Comparison of ENCODE assay signal across 19 mouse cellular contexts in the genomic region with DNA sequence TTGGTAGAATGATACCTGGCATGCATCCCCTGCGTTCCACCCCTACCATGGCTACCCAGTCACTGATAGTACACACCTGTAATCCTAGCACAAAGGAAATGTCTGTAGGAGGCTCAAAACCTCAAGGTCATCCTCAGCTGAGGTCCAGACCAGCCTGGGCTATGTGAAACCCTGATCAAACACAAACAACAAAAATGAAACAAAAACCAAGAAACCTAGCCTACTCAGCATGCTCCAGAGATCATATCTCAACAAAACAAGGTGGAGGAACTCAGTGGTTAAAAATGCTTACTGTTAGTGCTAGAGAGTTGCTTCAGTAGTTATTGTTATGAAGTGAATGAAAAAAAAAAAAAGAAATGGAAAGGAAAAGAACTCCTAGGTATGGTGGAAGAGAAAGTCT. TPM values are rescaled to one million over a fixed set of nuclear protein-coding genes. Genes with fewer than 3 reads are reported as not detected.
DNase-seq lines count a peak whose midpoint lies in the region; ATAC-seq and TF ChIP-seq lines count a peak whose summit lies in the region.
"Had no signal": no experiment of that assay in that cellular context is flagged by ENCODE, and none has a peak within 500 bp of the region (broad histone marks: within the 10 kb centered on the region; RNA-seq: fewer than 3 reads in every experiment).

A gene (minus strand): TSS at position 183 of the 400 bp plus-strand sequence.

- H3K27ac ChIP-seq in spleen, adult 2 months (ENCODE audit: insufficient read depth, low read length), result peak within 1 kb of the TSS; percentile 86
- H3K27ac ChIP-seq: embryonic facial prominence, embryonic 12.5 days; forebrain, embryonic 13.5 days; heart, embryonic 13.5 days; limb, embryonic 13.5 days; neural tube, embryonic 15.5 days; stomach, embryonic 15.5 days had no signal

- H3K36me3 ChIP-seq in spleen, adult 2 months (ENCODE audit: control insufficient read depth, insufficient read depth, low read length), result no peaks in the 10 kb centered on the region
- H3K36me3 ChIP-seq: embryonic facial prominence, embryonic 12.5 days; heart, embryonic 13.5 days; limb, embryonic 13.5 days; neural tube, embryonic 15.5 days; stomach, embryonic 15.5 days had no signal

- peaks cover 17% of the 10 kb centered on the region for H3K4me1 ChIP-seq in spleen, adult 2 months (ENCODE audit: control insufficient read depth, insufficient read depth, insufficient read length)
- H3K4me1 ChIP-seq: embryonic facial prominence, embryonic 12.5 days; forebrain, embryonic 13.5 days; heart, embryonic 13.5 days; limb, embryonic 13.5 days; neural tube, embryonic 15.5 days; stomach, embryonic 15.5 days had no signal

- ATAC-seq in inflammation-experienced regulatory T-cells, adult 6 months, result peak; percentile 42
- ATAC-seq: forebrain, embryonic 13.5 days; midbrain, embryonic 16.5 days had no signal

- no peak for TF ChIP-seq CTCF in spleen, adult 2 months (IDR thresholded peaks at IDR 0.05; ENCODE audit: extremely low read depth, insufficient read depth, insufficient read length, insufficient replicate concordance)

- TF ChIP-seq POLR2A in spleen, adult 2 months (IDR thresholded peaks at IDR 0.05; ENCODE audit: low read depth, low read length), result no peak

- WGBS in spleen, adult 2 months, result 57% methylated on average over 1 of the region's 1 CpGs

- no peak for DNase-seq in spleen, adult 2 months (ENCODE audit: low read depth in 1 of 2, low spot score in 2 of 2)
- DNase-seq in spleen, postnatal 10 days (ENCODE audit: low spot score in 2 of 2), result no peak
- peak; percentile 30 for DNase-seq in T-cell, adult 2 months (ENCODE audit: low spot score)
- peak; percentile 25 to 34 for DNase-seq in natural killer cell, adult 2 months (ENCODE audit: low spot score in 2 of 2)
- DNase-seq in cerebellum, postnatal 10 days, result no peak
- DNase-seq in frontal cortex, postnatal 14 days (ENCODE audit: low spot score in 2 of 2), result no peak
- DNase-seq: cerebellum, postnatal 25 days; gastrocnemius, postnatal 25 days; kidney, postnatal 25 days; lung, postnatal 14 days; right cerebral cortex, postnatal 25 days had no signal

- peak within 1 kb of the TSS; percentile 57 for H3K4me3 ChIP-seq in spleen, adult 2 months (ENCODE audit: extremely low read depth, insufficient read depth, insufficient read length)
- H3K4me3 ChIP-seq: embryonic facial prominence, embryonic 12.5 days; forebrain, embryonic 13.5 days; heart, embryonic 13.5 days; limb, embryonic 13.5 days; neural tube, embryonic 15.5 days; stomach, embryonic 15.5 days had no signal

- no peaks in the 10 kb centered on the region for H3K27me3 ChIP-seq in spleen, adult 2 months (ENCODE audit: control insufficient read depth, insufficient read depth, low read length)
- H3K27me3 ChIP-seq: embryonic facial prominence, embryonic 12.5 days; forebrain, embryonic 13.5 days; heart, embryonic 13.5 days; limb, embryonic 13.5 days; neural tube, embryonic 15.5 days; stomach, embryonic 15.5 days had no signal

RNA-seq across cellular contexts. Expression of the gene that starts here (rescaled TPM):
- polyA plus RNA-seq in spleen, adult 2 months (2012; rRNA removed), result 2.9 and 3.2 TPM in 2 replicates
- polyA plus RNA-seq in inflammation-experienced regulatory T-cells, adult 6 months (2017; shearing (Covaris generic)), result 100 to 1,000 TPM in 2 of 3 experiments, 10 to 100 TPM in 1; 73.7 to 122 (median 117) TPM

Comparison
In these comparisons a context has a peak if more than half of its experiments do, and no peak if none do; other contexts are left out.
1. RNA of the gene that starts here (polyA plus RNA-seq): 73.7 to 122 TPM in inflammation-experienced regulatory T-cells, adult 6 months; 2.9 to 3.2 TPM in spleen, adult 2 months; every median in the first group is over 10 times any median in the second.
2. DNase-seq: peak in T-cell, adult 2 months (single experiment) and natural killer cell, adult 2 months (2 of 2); none in spleen, adult 2 months (0 of 2), spleen, postnatal 10 days (0 of 2), cerebellum, postnatal 10 days (0 of 2) and frontal cortex, postnatal 14 days (0 of 2).